Mouse (Mus musculus) limb, embryonic 15.5 days (tissue): ENCODE measurements around the gene Folr1. TPM values are rescaled to one million over a fixed set of nuclear protein-coding genes. Genes with fewer than 3 reads are reported as not detected.

Experiments
- ATAC-seq: fragments of 200-750 bp; cut with Nextera tagmentation; 2 replicates; pipeline ENCODE4 v1.8.0; 2017; ENCODE audit warnings: low read depth, moderate TSS enrichment; ENCODE audit not compliant: insufficient number of reproducible peaks, low FRiP score, low TSS enrichment
- H3K27ac ChIP-seq: fragments of 300-500 bp; sonication (generic); 2 replicates; pipeline ENCODE4 v1.5.1; 2015; ENCODE audit warnings: moderate library complexity, mild to moderate bottlenecking, inconsistent platforms
- H3K27me3 ChIP-seq: fragments of 300-500 bp; sonication (generic); 2 replicates; pipeline ENCODE4 v1.6.1; 2015; ENCODE audit warnings: inconsistent platforms
- H3K36me3 ChIP-seq: fragments of 300-500 bp; sonication (generic); 2 replicates; pipeline ENCODE4 v1.6.1; 2015; ENCODE audit warnings: inconsistent platforms
- H3K4me1 ChIP-seq: fragments of 300-500 bp; sonication (generic); 2 replicates; pipeline ENCODE4 v1.6.1; 2015; ENCODE audit warnings: inconsistent platforms
- H3K4me2 ChIP-seq: fragments of 300-500 bp; sonication (generic); 2 replicates; pipeline ENCODE4 v1.6.1; 2015; ENCODE audit warnings: mild to moderate bottlenecking, inconsistent platforms
- H3K4me3 ChIP-seq: fragments of 300-500 bp; sonication (generic); 2 replicates; pipeline ENCODE4 v1.5.1; 2015; ENCODE audit warnings: mild to moderate bottlenecking, inconsistent platforms
- H3K9ac ChIP-seq: fragments of 300-500 bp; sonication (generic); 2 replicates; pipeline ENCODE4 v1.6.1; 2015; ENCODE audit warnings: inconsistent platforms
- H3K9me3 ChIP-seq: fragments of 300-500 bp; sonication (generic); 2 replicates; pipeline ENCODE4 v1.6.1; 2016; ENCODE audit warnings: inconsistent platforms
- WGBS: fragments of 180-500 bp; shearing (Covaris S2); methylation state at CpG from one replicate; pipeline ENCODE4 v1.1.7; 2015; 5-methylcytosine and 5-hydroxymethylcytosine counted together
- polyA plus RNA-seq: library from polyadenylated mRNA; unstranded; fragments of >200 nt; fragmentation: Nextera tagmentation; extraction: Ambion mirVana; gene quantifications from 2 replicates; pipeline ENCODE4 v1.2.1, GENCODE M21; 2015

Gene Folr1
- polyA plus RNA-seq, 1 experiment from 2014 or later: 0.65 TPM

DNA sequence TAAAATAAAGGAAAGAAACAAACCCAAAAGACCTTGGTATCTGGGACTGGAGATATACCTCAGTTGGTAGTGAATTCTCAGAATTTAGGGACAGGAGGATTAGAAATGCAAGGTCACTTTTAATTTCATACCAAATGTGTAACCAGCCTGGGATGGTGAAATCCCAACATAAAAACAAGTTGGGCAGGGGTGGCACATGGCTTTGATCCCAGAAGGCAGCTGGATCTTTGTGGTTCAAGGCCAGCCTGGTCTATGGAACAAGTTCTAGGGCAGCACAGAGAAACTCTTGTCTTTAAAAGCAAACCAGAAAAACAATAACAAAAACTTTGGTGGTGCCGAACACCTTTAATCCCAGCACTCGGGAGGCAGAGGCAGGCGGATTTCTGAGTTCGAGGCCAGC lies 3.1 kb downstream of the Folr1 start:
- WGBS: 89% methylated on average over 4 of the region's 4 CpGs
- no peaks in the 10 kb centered on the region for H3K36me3 ChIP-seq
- H3K9me3 ChIP-seq: no peaks in the 10 kb centered on the region
- H3K9ac ChIP-seq: no peak overlapping the region
- no peaks in the 10 kb centered on the region for H3K27me3 ChIP-seq
- no peak overlapping the region for H3K27ac ChIP-seq
- no peak for ATAC-seq
- no peak overlapping the region for H3K4me2 ChIP-seq
- no peak overlapping the region for H3K4me3 ChIP-seq
- H3K4me1 ChIP-seq: no peaks in the 10 kb centered on the region

- no peaks in the 10 kb centered on the region for H3K4me1 ChIP-seq
- no peaks in the 10 kb centered on the region for H3K27me3 ChIP-seq
- 80% methylated on average over 11 of the region's 11 CpGs for WGBS
- no peak overlapping the region for H3K4me2 ChIP-seq
- no peaks in the 10 kb centered on the region for H3K36me3 ChIP-seq
- H3K9me3 ChIP-seq: no peaks in the 10 kb centered on the region
- ATAC-seq: no peak
- no peak overlapping the region for H3K4me3 ChIP-seq
- no peak overlapping the region for H3K27ac ChIP-seq
- H3K9ac ChIP-seq: no peak overlapping the region
Measured at GRCm38 (mm10) chr7:101866491-101867265, 3.9 kb downstream of the Folr1 start.

- ATAC-seq: no peak
- Histone ChIP-seq H3K4me2 (no peak within 1 kb of the TSS), H3K36me3 (no peaks in the 10 kb centered on the region), H3K4me1 (no peaks in the 10 kb centered on the region), H3K4me3 (no peak within 1 kb of the TSS), H3K9ac (no peak within 1 kb of the TSS), H3K27ac (no peak within 1 kb of the TSS), H3K9me3 (no peaks in the 10 kb centered on the region), H3K27me3 (no peaks in the 10 kb centered on the region)
- 73% methylated on average over 3 of the region's 3 CpGs for WGBS
Measured at GRCm38 (mm10) chr7:101863415-101863814, 7.2 kb downstream of the Folr1 start, which contains the start of gene Anapc15. Anapc15 (plus strand) TSS chr7:101863715.

GRCm38 (mm10) chr7:101862291-101862690 lies 8.3 kb downstream of the Folr1 start:
- 68% methylated on average over 3 of the region's 3 CpGs for WGBS
- no peaks in the 10 kb centered on the region for H3K9me3 ChIP-seq
- H3K27me3 ChIP-seq: no peaks in the 10 kb centered on the region
- no peak overlapping the region for H3K4me3 ChIP-seq
- H3K4me1 ChIP-seq: no peaks in the 10 kb centered on the region
- no peak overlapping the region for H3K27ac ChIP-seq
- H3K4me2 ChIP-seq: no peak overlapping the region
- H3K36me3 ChIP-seq: no peaks in the 10 kb centered on the region
- ATAC-seq: no peak
- no peak overlapping the region for H3K9ac ChIP-seq

DNA sequence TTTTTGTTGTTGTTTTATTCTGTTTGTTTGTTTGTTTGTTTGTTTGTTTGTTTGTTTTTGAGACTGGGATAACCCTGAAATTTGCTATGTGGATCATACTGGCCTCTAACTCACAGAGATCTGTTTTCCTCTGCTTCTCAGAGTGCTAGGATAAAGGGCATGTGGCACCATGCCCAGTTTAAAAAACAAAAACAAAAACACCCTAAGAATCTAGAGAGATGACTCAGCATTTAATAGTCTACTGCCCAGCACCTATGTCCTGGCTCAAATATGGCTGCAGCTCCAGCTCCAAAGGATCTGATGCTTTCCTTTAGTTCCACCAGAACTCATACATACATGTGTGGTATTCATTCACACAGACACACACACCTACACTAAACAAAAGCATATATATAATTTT lies 9.6 kb downstream of the Folr1 start:
- Histone ChIP-seq H3K4me1 (no peaks in the 10 kb centered on the region), H3K36me3 (no peaks in the 10 kb centered on the region)
- no peak for ATAC-seq

GRCm38 (mm10) chr7:101858362-101858761 lies 12.2 kb downstream of the Folr1 start:
- Histone ChIP-seq H3K36me3 (no peaks in the 10 kb centered on the region), H3K27ac (no peak overlapping the region), H3K9ac (no peak overlapping the region), H3K9me3 (no peaks in the 10 kb centered on the region), H3K4me2 (no peak overlapping the region), H3K4me3 (no peak overlapping the region), H3K27me3 (no peaks in the 10 kb centered on the region), H3K4me1 (no peaks in the 10 kb centered on the region)
- no peak for ATAC-seq
- 70% methylated on average over 9 of the region's 9 CpGs for WGBS

More for the DNA sequence above, 9.6 kb downstream of the Folr1 start:
- Histone ChIP-seq H3K9ac (no peak overlapping the region), H3K9me3 (no peaks in the 10 kb centered on the region), H3K4me3 (no peak overlapping the region), H3K4me2 (no peak overlapping the region), H3K27ac (no peak overlapping the region), H3K27me3 (no peaks in the 10 kb centered on the region)

- Histone ChIP-seq H3K27me3 (no peaks in the 10 kb centered on the region), H3K4me1 (no peaks in the 10 kb centered on the region), H3K9ac (no peak within 1 kb of the TSS), H3K36me3 (no peaks in the 10 kb centered on the region), H3K4me2 (no peak within 1 kb of the TSS), H3K9me3 (no peaks in the 10 kb centered on the region), H3K4me3 (no peak within 1 kb of the TSS), H3K27ac (no peak within 1 kb of the TSS)
- WGBS: 87% methylated on average over 4 of the region's 4 CpGs
- ATAC-seq: no peak
Measured at GRCm38 (mm10) chr7:101857094-101857493, 13.5 kb downstream of the Folr1 start, which contains the start of gene Folr2. Folr2 (minus strand) TSS chr7:101857194.

DNA sequence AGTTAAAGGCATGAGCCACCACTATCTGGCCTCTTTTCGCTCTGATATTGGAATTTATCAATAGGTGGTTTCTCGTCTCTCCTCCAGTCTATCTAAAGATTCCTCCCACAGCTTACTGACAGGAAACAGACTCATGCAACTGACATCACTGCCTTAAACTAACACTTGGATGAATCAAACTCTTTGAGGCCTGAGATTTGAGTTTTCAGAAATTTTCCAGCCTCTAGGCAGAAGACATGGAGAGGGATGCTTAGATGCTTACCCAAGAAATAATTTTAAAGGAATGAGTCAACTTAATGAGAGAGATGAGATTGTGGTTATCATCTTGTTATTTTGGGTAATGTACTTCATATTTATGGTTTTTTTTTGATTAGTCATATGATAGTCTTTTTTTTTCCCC lies 16.8 kb downstream of the Folr1 start:
- Histone ChIP-seq H3K4me1 (no peaks in the 10 kb centered on the region), H3K27ac (no peak overlapping the region), H3K9ac (no peak overlapping the region), H3K4me2 (no peak overlapping the region), H3K36me3 (no peaks in the 10 kb centered on the region), H3K9me3 (no peaks in the 10 kb centered on the region), H3K4me3 (no peak overlapping the region), H3K27me3 (no peaks in the 10 kb centered on the region)
- WGBS: 83% methylated on average over 2 of the region's 2 CpGs
- ATAC-seq: no peak

- Histone ChIP-seq H3K27ac (no peak overlapping the region), H3K4me3 (no peak overlapping the region), H3K9me3 (no peaks in the 10 kb centered on the region), H3K4me1 (no peaks in the 10 kb centered on the region), H3K4me2 (no peak overlapping the region), H3K9ac (no peak overlapping the region), H3K27me3 (no peaks in the 10 kb centered on the region), H3K36me3 (no peaks in the 10 kb centered on the region)
- WGBS: 86% methylated on average over 6 of the region's 6 CpGs
- no peak for ATAC-seq
Measured at GRCm38 (mm10) chr7:101852846-101853245, 17.7 kb downstream of the Folr1 start.

DNA sequence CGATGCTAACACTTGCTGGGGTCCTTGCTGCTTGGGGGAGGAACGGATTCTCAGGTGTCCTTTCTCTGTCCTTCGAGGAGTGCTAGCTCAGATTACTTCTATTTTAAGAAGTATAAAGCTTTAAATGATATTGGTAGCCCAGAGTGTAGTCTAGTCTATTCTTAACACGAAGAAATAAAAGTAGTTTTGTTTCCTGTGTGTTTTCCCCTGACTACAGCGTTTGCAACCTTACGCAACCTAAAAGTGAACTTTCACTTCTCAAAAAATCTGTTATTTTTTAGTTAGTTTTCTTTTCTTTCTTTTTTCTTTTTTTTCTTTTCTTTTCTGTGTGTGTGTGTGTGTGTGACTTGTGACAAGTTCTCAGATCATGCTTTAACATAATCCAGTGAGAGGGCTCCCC lies 18.9 kb downstream of the Folr1 start:
- no peak overlapping the region for H3K4me2 ChIP-seq
- no peaks in the 10 kb centered on the region for H3K4me1 ChIP-seq
- no peaks in the 10 kb centered on the region for H3K36me3 ChIP-seq
- no peaks in the 10 kb centered on the region for H3K27me3 ChIP-seq
- 70% methylated on average over 6 of the region's 6 CpGs for WGBS
- no peak overlapping the region for H3K27ac ChIP-seq
- H3K4me3 ChIP-seq: no peak overlapping the region
- H3K9ac ChIP-seq: no peak overlapping the region
- ATAC-seq: no peak
- H3K9me3 ChIP-seq: no peaks in the 10 kb centered on the region

DNA sequence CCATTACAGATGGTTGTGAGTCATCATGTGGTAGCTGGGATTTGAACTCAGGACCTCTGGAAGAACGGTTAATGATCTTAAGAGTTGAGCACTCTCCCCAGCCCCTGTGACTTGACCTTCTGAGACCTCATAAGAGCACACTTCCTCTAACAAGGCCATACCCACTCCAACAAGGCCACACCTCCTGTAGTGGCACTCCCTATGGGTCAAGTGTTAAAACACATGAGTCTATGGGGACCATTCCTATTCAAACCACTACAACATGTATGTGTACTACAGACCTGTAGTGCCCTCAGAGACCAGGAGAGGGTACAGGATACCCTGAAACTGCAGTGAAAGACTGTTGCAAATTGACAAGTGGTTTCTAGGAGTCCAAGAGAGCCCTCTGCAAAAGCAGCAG lies 22.7 kb downstream of the Folr1 start:
- Histone ChIP-seq H3K9me3 (no peaks in the 10 kb centered on the region), H3K4me1 (no peaks in the 10 kb centered on the region), H3K9ac (no peak overlapping the region), H3K4me3 (no peak overlapping the region), H3K27me3 (no peaks in the 10 kb centered on the region), H3K27ac (no peak overlapping the region), H3K4me2 (no peak overlapping the region), H3K36me3 (no peaks in the 10 kb centered on the region)
- no peak for ATAC-seq
- WGBS: 93% methylated on average over 1 of the region's 1 CpGs

DNA sequence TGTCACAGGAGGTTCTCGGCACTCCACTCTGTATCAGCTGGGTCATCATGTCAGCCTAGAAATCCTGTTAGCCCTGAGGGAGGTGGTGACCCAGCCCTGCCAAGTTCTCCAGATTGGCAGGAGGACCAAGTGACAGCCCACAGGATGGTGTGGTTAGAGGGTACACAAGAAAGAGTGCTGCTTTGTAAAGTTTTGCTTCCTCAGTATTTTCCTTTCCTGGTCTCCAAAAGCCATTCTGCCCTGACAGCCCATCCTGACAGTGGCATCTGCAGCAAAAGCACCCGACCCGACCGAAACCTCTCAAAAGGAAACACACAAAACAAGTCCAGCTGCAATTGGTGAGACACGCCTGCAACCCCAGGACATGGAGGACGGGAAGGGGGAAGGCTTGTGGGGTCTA lies 26.4 kb downstream of the Folr1 start:
- Histone ChIP-seq H3K27me3 (no peaks in the 10 kb centered on the region), H3K4me1 (no peaks in the 10 kb centered on the region), H3K4me2 (no peak overlapping the region), H3K9ac (no peak overlapping the region), H3K9me3 (no peaks in the 10 kb centered on the region), H3K27ac (no peak overlapping the region), H3K36me3 (no peaks in the 10 kb centered on the region), H3K4me3 (no peak overlapping the region)
- WGBS: 54% methylated on average over 6 of the region's 6 CpGs
- ATAC-seq: no peak
